Mouse (Mus musculus): ENCODE measurements around the gene Cdca7l.

DNA sequence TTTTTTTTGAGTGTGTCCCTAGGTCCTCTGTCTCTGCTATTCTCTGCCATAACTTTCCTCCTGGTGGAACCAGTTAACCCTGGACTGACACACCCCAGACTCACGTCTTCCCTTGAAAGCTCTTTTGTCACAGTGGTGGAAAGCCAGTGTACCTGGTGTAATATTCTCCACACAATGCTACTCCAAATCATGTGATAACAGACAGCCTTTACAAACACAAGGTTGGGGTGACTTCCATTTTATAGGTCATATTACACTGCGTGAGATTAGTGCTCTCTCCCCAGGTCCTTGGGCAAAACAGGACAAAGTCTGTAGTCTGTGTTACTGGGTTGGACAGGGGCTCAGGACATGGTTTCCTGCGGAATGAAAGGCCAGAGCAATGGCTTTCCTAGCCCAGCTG is 83.3 kb downstream of the Cdca7l start:
- TF ChIP-seq POLR2A (IDR thresholded peaks at IDR 0.05; ENCODE audit: low read depth, low read length) (no peak), CTCF (IDR thresholded peaks at IDR 0.05; ENCODE audit: borderline replicate concordance, insufficient read depth, low read length) (no peak)
